Mouse (Mus musculus): ENCODE data around the gene Ube2e2. TPM values are rescaled to one million over a fixed set of nuclear protein-coding genes. Genes with fewer than 3 reads are reported as not detected.
"Not testable (repeated sequence)": the region's sequence is repeated elsewhere in the genome, so short reads cannot be mapped to it uniquely, and the experiment has no call there.

Ube2e2 gene
- total RNA-seq, 2 experiments from 2014 or later: 69.0 to 77.5 TPM

GRCm38 (mm10) chr14:18754595-18754994 is 139.5 kb downstream of the Ube2e2 start:
- DNase-seq (ENCODE audit: low spot score in 2 of 2): no peak

GRCm38 (mm10) chr14:18754001-18754400 is 140.1 kb downstream of the Ube2e2 start:
- no peak for DNase-seq (ENCODE audit: low spot score in 2 of 2)

- DNase-seq (ENCODE audit: low spot score in 2 of 2): no peak
Observed at GRCm38 (mm10) chr14:18731154-18731553, 162.9 kb downstream of the Ube2e2 start.

GRCm38 (mm10) chr14:18720601-18721591 is 173.2 kb downstream of the Ube2e2 start:
- DNase-seq (ENCODE audit: low spot score in 2 of 2): no peak

- no peak for DNase-seq (ENCODE audit: low spot score in 2 of 2)
Observed at GRCm38 (mm10) chr14:18716970-18717369, 177.1 kb downstream of the Ube2e2 start.

GRCm38 (mm10) chr14:18715529-18715928 is 178.5 kb downstream of the Ube2e2 start:
- DNase-seq (ENCODE audit: low spot score in 2 of 2): no peak

GRCm38 (mm10) chr14:18697662-18698225 is 196.3 kb downstream of the Ube2e2 start:
- DNase-seq (ENCODE audit: low spot score in 2 of 2): no peak

- not testable (repeated sequence) for DNase-seq (ENCODE audit: low spot score in 2 of 2)
Observed at GRCm38 (mm10) chr14:18696418-18696817, 197.6 kb downstream of the Ube2e2 start.

- peak in 1 of 2 experiments; percentile 23 for DNase-seq (ENCODE audit: low spot score in 2 of 2)
Observed at GRCm38 (mm10) chr14:18678121-18678836, 215.8 kb downstream of the Ube2e2 start.

- no peak for DNase-seq (ENCODE audit: low spot score in 2 of 2)
Observed at GRCm38 (mm10) chr14:18670712-18671111, 223.4 kb downstream of the Ube2e2 start.

- DNase-seq (ENCODE audit: low spot score in 2 of 2): no peak
Observed at GRCm38 (mm10) chr14:18669301-18669935, 224.6 kb downstream of the Ube2e2 start.

- DNase-seq (ENCODE audit: low spot score in 2 of 2): not testable (repeated sequence)
Observed at GRCm38 (mm10) chr14:18668309-18668708, 225.8 kb downstream of the Ube2e2 start.

GRCm38 (mm10) chr14:18667755-18668154 is 226.3 kb downstream of the Ube2e2 start:
- no peak for DNase-seq (ENCODE audit: low spot score in 2 of 2)

- no peak for DNase-seq (ENCODE audit: low spot score in 2 of 2)
Observed at GRCm38 (mm10) chr14:18666251-18666650, 227.8 kb downstream of the Ube2e2 start.

GRCm38 (mm10) chr14:18665267-18666024 is 228.6 kb downstream of the Ube2e2 start:
- DNase-seq (ENCODE audit: low spot score in 2 of 2): no peak

GRCm38 (mm10) chr14:18663666-18664065 is 230.4 kb downstream of the Ube2e2 start:
- no peak for DNase-seq (ENCODE audit: low spot score in 2 of 2)

GRCm38 (mm10) chr14:18657777-18658753 is 236.0 kb downstream of the Ube2e2 start:
- DNase-seq (ENCODE audit: low spot score in 2 of 2): no peak

GRCm38 (mm10) chr14:18649123-18649675 is 244.9 kb downstream of the Ube2e2 start:
- no peak for DNase-seq (ENCODE audit: low spot score in 2 of 2)

- no peak for DNase-seq (ENCODE audit: low spot score in 2 of 2)
Observed at GRCm38 (mm10) chr14:18641656-18642055, 252.4 kb downstream of the Ube2e2 start.
